Mouse (Mus musculus) layer of hippocampus, postnatal 36 days (tissue): ENCODE results near the gene Ift81. TPM values are rescaled to one million over a fixed set of nuclear protein-coding genes. Genes with fewer than 3 reads are reported as not detected.

Experiments used
- DNase-seq, 2 experiments: peaks; one replicate each; pipeline ENCODE4 v3.0.0; 2022
- total RNA-seq, 2 experiments: library from RNA; stranded (reverse); gene quantifications; 2 replicates each; pipeline ENCODE4 v1.2.3; 2021

The Ift81 gene
- total RNA-seq, 2 experiments from 2014 or later: 37.1 to 40.5 TPM

GRCm38 (mm10) chr5:122514127-122514521 is 100.2 kb downstream of the Ift81 start:
- DNase-seq: no peak

- no peak for DNase-seq
Measured at GRCm38 (mm10) chr5:122513421-122514126, 100.7 kb downstream of the Ift81 start.

GRCm38 (mm10) chr5:122512011-122512410 is 102.3 kb downstream of the Ift81 start:
- no peak for DNase-seq

GRCm38 (mm10) chr5:122511405-122511804 is 102.9 kb downstream of the Ift81 start:
- DNase-seq: no peak

GRCm38 (mm10) chr5:122510651-122511157 is 103.6 kb downstream of the Ift81 start:
- peak; percentile 44 to 55 for DNase-seq

- no peak for DNase-seq
Measured at GRCm38 (mm10) chr5:122509608-122510007, 104.7 kb downstream of the Ift81 start.

- no peak for DNase-seq
Measured at GRCm38 (mm10) chr5:122508861-122509306, 105.4 kb downstream of the Ift81 start.

- no peak for DNase-seq
Measured at GRCm38 (mm10) chr5:122507396-122507795, 106.9 kb downstream of the Ift81 start.

GRCm38 (mm10) chr5:122506462-122506861 is 107.9 kb downstream of the Ift81 start:
- DNase-seq: no peak

- no peak for DNase-seq
Measured at GRCm38 (mm10) chr5:122505554-122505953, 108.8 kb downstream of the Ift81 start.

- no peak for DNase-seq
Measured at GRCm38 (mm10) chr5:122503760-122504119, 110.6 kb downstream of the Ift81 start.

GRCm38 (mm10) chr5:122503015-122503759 is 111.1 kb downstream of the Ift81 start:
- no peak for DNase-seq

GRCm38 (mm10) chr5:122502077-122502941 is 112.0 kb downstream of the Ift81 start, which contains the start of gene Atp2a2:
TSS of gene Atp2a2 (minus strand) at chr5:122502225.
- DNase-seq: peak; percentile 91 to 94

GRCm38 (mm10) chr5:122501101-122502076 is 112.9 kb downstream of the Ift81 start:
- DNase-seq: peak; percentile 29 to 42

- DNase-seq: no peak
Measured at GRCm38 (mm10) chr5:122500563-122500962, 113.8 kb downstream of the Ift81 start.

Other genes with a start within 250 kb of the Ift81 start
- 10 to 100 TPM; 29.7 to 31.4 TPM for gene Gpn3, start 242.6 kb downstream of the Ift81 start, total RNA-seq
- gene Fam216a, start 242.2 kb downstream of the Ift81 start, total RNA-seq: 10 to 100 TPM; 76.0 to 81.9 TPM
- gene Arpc3, start 222.6 kb downstream of the Ift81 start, total RNA-seq: 100 to 1,000 TPM; 260 to 262 TPM
- gene Anapc7, start 192.8 kb downstream of the Ift81 start, total RNA-seq: 10 to 100 TPM; 28.6 to 30.5 TPM
- 100 to 1,000 TPM; 639 to 686 TPM for gene Atp2a2, start 112.3 kb downstream of the Ift81 start, total RNA-seq
- 1 to 10 TPM; 7.4 to 7.7 TPM for gene P2rx7, start 29.4 kb upstream of the Ift81 start, total RNA-seq
- gene P2rx4, start 93.0 kb upstream of the Ift81 start, total RNA-seq: 10 to 100 TPM; 12.9 to 13.1 TPM
- 100 to 1,000 TPM; 108 to 109 TPM for gene Camkk2, start 164.9 kb upstream of the Ift81 start, total RNA-seq
- 100 to 1,000 TPM; 193 to 202 TPM for gene Anapc5, start 206.8 kb upstream of the Ift81 start, total RNA-seq
- gene Rnf34, start 235.5 kb upstream of the Ift81 start, total RNA-seq: 10 to 100 TPM; 57.7 to 58.8 TPM